Mouse (Mus musculus) hindbrain, postnatal 0 days (tissue): ENCODE measurements around the gene Pibf1. TPM values are rescaled to one million over a fixed set of nuclear protein-coding genes. Genes with fewer than 3 reads are reported as not detected.

ENCODE experiments used
- ATAC-seq: fragments of 200-750 bp; cut with Nextera tagmentation; 2 replicates; pipeline ENCODE4 v1.8.0; 2017; ENCODE audit warnings: mild to moderate bottlenecking, moderate TSS enrichment, moderate library complexity
- DNase-seq: peaks from one replicate; pipeline ENCODE4 v3.0.0-alpha.2; 2015; ENCODE audit warnings: low spot score
- H3K27ac ChIP-seq: fragments of 300-500 bp; sonication (generic); 2 replicates; pipeline ENCODE4 v1.5.1; 2014; ENCODE audit warnings: mild to moderate bottlenecking
- H3K27me3 ChIP-seq: fragments of 300-500 bp; sonication (generic); 2 replicates; pipeline ENCODE4 v1.6.1; 2014; ENCODE audit warnings: low read length, mixed read lengths; ENCODE audit not compliant: insufficient read depth
- H3K36me3 ChIP-seq: fragments of 300-500 bp; sonication (generic); 2 replicates; pipeline ENCODE4 v1.6.1; 2014; ENCODE audit warnings: low read length, mixed read lengths; ENCODE audit not compliant: insufficient read depth
- H3K4me1 ChIP-seq: fragments of 300-500 bp; sonication (generic); 2 replicates; pipeline ENCODE4 v1.6.1; 2014; ENCODE audit warnings: antibody characterized with exemption, low read length, mixed read lengths; ENCODE audit not compliant: insufficient read depth
- H3K4me2 ChIP-seq: fragments of 300-500 bp; sonication (generic); 2 replicates; pipeline ENCODE4 v1.6.1; 2014; ENCODE audit warnings: low read depth, mild to moderate bottlenecking, low read length, moderate library complexity, mixed read lengths
- H3K4me3 ChIP-seq: fragments of 300-500 bp; sonication (generic); 2 replicates; pipeline ENCODE4 v1.5.1; 2014; ENCODE audit warnings: low read length
- H3K9ac ChIP-seq: fragments of 300-500 bp; sonication (generic); replicated peaks from 2 replicates; pipeline ENCODE4 v1.6.1; 2014; ENCODE audit warnings: mild to moderate bottlenecking, low read length, moderate library complexity, mixed read lengths
- H3K9me3 ChIP-seq: fragments of 300-500 bp; sonication (generic); 2 replicates; pipeline ENCODE4 v1.6.1; 2016; ENCODE audit warnings: low read length, mixed read lengths
- CTCF ChIP-seq: IDR thresholded peaks from 2 replicates; pipeline ENCODE4 v1.5.1; 2016; ENCODE audit warnings: antibody characterized with exemption, control low read depth, low read depth
- WGBS: fragments of 180-500 bp; shearing (Covaris S2); extraction: QIAGEN DNeasy Blood & Tissue Kit; methylation state at CpG from one replicate; pipeline ENCODE4 v1.1.7; 2014; 5-methylcytosine and 5-hydroxymethylcytosine counted together
- polyA plus RNA-seq: library from polyadenylated mRNA; unstranded; fragments of >200 nt; fragmentation: Nextera tagmentation; extraction: Ambion mirVana; gene quantifications from 2 replicates; pipeline ENCODE4 v1.2.1, GENCODE M21; 2015
- total RNA-seq: library from RNA; depleted of rRNA; stranded (reverse); fragments of >200 nt; gene quantifications from 2 replicates; pipeline ENCODE4 v1.2.3, GENCODE M21; 2014

Pibf1 gene
- total and polyA plus RNA-seq, 2 experiments from 2014 or later, result 10.1 to 13.4 TPM

DNA sequence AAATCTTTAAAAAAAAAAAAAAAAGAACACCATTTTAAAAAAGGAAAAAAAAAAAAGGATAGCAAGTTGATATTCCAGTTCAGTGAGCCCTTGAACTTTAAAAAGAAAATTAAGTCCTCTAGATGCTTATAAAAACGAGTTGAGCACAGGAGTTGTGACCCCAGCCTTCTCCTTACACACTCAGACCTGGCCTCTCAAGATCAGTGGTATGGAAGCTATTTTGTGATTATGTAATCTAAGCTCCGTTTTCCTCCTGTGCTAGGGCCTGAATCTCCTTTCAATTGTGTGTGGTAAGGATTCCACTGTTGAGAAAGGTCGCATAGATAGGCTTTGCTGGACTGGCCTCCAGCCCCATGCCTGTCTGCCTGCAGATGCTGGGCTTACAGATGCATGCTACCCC lies 145.3 kb downstream of the Pibf1 start:
- Histone ChIP-seq H3K9ac (no peak overlapping the region), H3K36me3 (peaks cover 4% of the 10 kb centered on the region; the same call in 1 of the 2 replicates), H3K27me3 (no peaks in the 10 kb centered on the region), H3K4me2 (no peak overlapping the region), H3K4me1 (no peaks in the 10 kb centered on the region), H3K27ac (no peak overlapping the region), H3K4me3 (no peak overlapping the region), H3K9me3 (no peaks in the 10 kb centered on the region)
- ATAC-seq, result no peak
- no peak for TF ChIP-seq CTCF
- 78% methylated on average over 3 of the region's 3 CpGs for WGBS
- no peak for DNase-seq

DNA sequence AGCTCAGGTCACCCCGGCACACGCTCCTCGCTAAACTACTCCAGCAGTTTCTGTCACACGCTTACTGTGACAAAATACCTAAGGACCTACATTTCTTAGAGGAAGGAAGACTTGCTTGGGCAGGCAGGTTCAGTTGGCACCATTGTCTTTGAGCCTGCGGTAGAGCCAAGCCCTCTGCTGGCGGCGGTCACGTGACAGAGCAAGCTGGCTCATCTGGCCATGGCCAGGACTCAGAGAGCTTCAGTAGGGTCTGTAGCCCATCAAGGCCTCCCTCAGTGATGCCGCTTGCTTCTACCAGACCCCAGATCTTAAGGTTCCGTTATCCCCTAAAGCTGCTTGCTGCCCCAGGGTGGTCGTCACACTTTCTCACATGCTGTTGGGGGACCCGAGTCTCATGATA lies 162.8 kb downstream of the Pibf1 start:
- DNase-seq, result no peak
- no peak overlapping the region for H3K4me2 ChIP-seq
- ATAC-seq, result no peak
- WGBS, result 94% methylated on average over 12 of the region's 12 CpGs
- no peaks in the 10 kb centered on the region for H3K9me3 ChIP-seq
- H3K27ac ChIP-seq, result no peak overlapping the region
- H3K4me3 ChIP-seq, result no peak overlapping the region
- TF ChIP-seq CTCF, result no peak
- no peaks in the 10 kb centered on the region for H3K27me3 ChIP-seq
- no peak overlapping the region for H3K9ac ChIP-seq
- peaks cover under 1% of the 10 kb centered on the region; the same call in 1 of the 2 replicates for H3K36me3 ChIP-seq
- H3K4me1 ChIP-seq, result no peaks in the 10 kb centered on the region

DNA sequence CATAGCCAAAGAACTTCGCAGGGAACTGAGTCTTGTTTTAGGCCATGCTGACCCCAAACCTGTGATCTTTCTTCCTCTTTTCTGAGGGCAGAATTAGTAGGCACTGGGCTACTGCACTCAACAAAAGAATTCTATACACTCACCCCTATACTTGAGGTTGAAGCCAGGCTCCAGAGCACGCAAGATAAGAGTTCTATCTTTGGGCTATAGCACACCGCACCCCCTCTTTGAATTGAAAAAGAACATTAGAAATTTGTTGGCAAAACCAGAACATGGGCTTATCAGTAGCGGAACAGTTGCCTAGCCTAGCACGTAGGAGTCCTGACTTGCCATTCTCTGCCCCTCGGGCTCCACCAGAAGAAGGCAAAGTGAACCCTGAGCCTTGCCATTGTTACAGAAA lies 164.6 kb downstream of the Pibf1 start:
- TF ChIP-seq CTCF, result no peak
- H3K9me3 ChIP-seq, result no peaks in the 10 kb centered on the region
- WGBS, result 97% methylated on average over 6 of the region's 6 CpGs
- H3K27ac ChIP-seq, result no peak overlapping the region
- H3K4me1 ChIP-seq, result no peaks in the 10 kb centered on the region
- no peak for ATAC-seq
- no peaks in the 10 kb centered on the region for H3K27me3 ChIP-seq
- H3K36me3 ChIP-seq, result no peaks in the 10 kb centered on the region
- H3K4me2 ChIP-seq, result no peak overlapping the region
- H3K9ac ChIP-seq, result no peak overlapping the region
- DNase-seq, result no peak
- no peak overlapping the region for H3K4me3 ChIP-seq

DNA sequence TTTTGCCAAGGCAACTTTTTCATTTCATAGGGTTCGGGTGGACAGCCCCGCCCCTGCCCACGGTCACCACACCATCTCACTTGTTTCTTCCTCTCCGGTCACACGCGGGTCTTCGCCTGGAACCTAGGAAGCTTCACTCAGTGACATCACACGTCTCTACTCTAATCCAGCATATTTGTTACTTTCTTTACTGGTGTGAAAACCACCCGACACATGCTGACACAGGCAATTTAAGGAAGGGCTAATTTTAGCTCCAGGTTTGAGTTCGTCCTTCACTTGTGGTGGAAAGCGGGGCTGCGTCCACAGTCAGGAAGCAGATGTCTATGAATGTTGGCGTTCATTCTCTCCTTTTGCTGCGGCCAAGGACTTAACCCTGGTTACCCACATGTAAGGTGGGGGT lies 166.6 kb downstream of the Pibf1 start:
- Histone ChIP-seq H3K27ac (no peak overlapping the region), H3K36me3 (no peaks in the 10 kb centered on the region), H3K9me3 (no peaks in the 10 kb centered on the region), H3K27me3 (no peaks in the 10 kb centered on the region), H3K4me3 (no peak overlapping the region), H3K4me1 (no peaks in the 10 kb centered on the region), H3K4me2 (no peak overlapping the region), H3K9ac (no peak overlapping the region)
- ATAC-seq (no peak), DNase-seq (no peak)
- no peak for TF ChIP-seq CTCF
- WGBS, result 94% methylated on average over 14 of the region's 14 CpGs

DNA sequence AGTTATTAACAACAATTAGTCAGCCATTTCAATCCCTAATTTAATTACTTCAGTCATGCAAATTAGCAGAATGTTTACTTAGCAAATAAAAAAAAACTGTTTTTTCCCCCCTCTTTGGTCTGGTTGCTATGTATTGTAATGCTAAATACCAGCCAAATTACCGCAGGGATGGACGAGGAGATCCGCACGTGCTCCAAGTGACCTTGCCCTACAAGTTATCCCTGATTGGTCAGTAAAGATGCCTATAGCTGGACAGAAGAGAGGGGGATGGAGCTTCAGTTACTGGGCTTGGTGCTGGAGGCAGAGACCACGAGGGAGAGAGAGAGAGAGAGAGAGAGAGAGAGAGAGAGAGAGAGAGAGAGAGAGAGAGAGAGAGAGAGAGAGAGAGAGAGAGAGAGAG lies 167.5 kb downstream of the Pibf1 start:
- H3K4me1 ChIP-seq, result no peaks in the 10 kb centered on the region
- no peaks in the 10 kb centered on the region for H3K27me3 ChIP-seq
- H3K4me3 ChIP-seq, result no peak overlapping the region
- H3K9me3 ChIP-seq, result no peaks in the 10 kb centered on the region
- ATAC-seq (no peak), DNase-seq (no peak)
- no peak for TF ChIP-seq CTCF
- H3K27ac ChIP-seq, result no peak overlapping the region
- no peaks in the 10 kb centered on the region for H3K36me3 ChIP-seq
- H3K9ac ChIP-seq, result no peak overlapping the region
- WGBS, result 40% methylated on average over 5 of the region's 5 CpGs
- H3K4me2 ChIP-seq, result no peak overlapping the region

DNA sequence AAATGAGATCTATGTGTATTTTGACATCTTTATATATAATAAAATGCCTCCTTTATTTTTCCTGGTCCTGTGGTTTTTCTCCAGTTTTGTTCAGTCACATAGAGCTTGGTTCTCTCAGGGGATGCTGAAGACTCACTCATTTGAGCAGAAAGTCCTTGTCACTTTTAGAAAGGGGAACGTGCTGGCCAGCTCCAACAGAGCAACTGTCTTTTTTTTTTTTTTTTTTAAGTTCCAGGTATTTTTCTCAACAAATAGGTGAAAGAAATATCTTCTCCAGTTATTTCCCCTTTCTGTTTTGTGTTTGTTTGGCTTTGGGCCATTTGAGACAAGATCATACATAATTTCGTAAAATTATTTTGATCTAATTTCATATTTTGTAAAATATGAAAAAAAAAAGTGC lies 174.8 kb downstream of the Pibf1 start:
- 68% methylated on average over 2 of the region's 2 CpGs for WGBS
- TF ChIP-seq CTCF, result no peak
- ATAC-seq, result no peak

DNA sequence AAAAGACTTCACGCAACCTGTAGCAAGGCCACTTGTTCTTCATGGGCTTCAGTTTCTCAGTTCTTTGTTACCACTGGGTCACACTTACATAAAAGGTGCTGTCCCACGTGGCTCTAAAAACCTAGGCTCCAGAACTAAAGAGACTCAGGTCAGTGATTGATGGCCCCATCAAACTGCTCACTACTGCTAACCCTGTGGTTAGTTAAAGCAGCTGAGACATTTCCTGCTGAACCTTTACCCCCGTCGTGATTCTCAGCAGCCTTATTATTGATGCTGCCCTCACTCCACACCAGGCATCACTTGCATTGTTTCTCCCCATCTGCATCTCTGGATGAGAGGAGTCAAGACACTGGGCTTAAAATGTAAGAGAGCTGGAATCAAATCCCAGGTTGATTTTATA lies 176.6 kb downstream of the Pibf1 start:
- no peak for TF ChIP-seq CTCF
- 34% methylated on average over 4 of the region's 4 CpGs for WGBS
- no peak for ATAC-seq

More for the DNA sequence above, 174.8 kb downstream of the Pibf1 start:
- Histone ChIP-seq H3K27me3 (no peaks in the 10 kb centered on the region), H3K4me1 (no peaks in the 10 kb centered on the region), H3K27ac (no peak overlapping the region), H3K9ac (no peak overlapping the region), H3K9me3 (no peaks in the 10 kb centered on the region), H3K4me2 (no peak overlapping the region), H3K36me3 (no peaks in the 10 kb centered on the region), H3K4me3 (no peak overlapping the region)
- no peak for DNase-seq

DNA sequence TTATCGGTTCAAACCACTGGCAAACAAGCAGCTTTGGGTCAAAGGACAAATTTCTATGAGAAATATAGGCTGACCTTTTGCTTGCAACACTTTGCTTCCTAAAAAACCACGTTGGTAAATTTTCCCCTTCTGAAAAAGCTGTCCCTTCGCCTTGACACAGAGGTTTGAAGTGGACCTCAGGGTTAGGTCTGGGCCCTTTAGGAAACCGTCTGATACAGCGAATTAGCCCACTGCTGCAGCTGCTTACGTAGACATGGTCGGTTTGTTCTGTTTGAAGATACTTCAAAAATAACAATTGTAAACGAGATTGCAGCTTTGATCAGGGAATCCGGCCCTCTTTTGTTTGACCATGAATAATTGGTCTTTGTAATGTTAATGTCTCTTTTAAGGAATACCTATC lies 179.1 kb downstream of the Pibf1 start:
- Histone ChIP-seq H3K36me3 (no peaks in the 10 kb centered on the region), H3K9ac (no peak overlapping the region), H3K4me1 (no peaks in the 10 kb centered on the region), H3K9me3 (no peaks in the 10 kb centered on the region), H3K27ac (no peak overlapping the region), H3K4me2 (no peak overlapping the region), H3K4me3 (no peak overlapping the region), H3K27me3 (no peaks in the 10 kb centered on the region)
- ATAC-seq (no peak), DNase-seq (no peak)
- no peak for TF ChIP-seq CTCF
- 25% methylated on average over 9 of the region's 9 CpGs for WGBS

More for the DNA sequence above, 176.6 kb downstream of the Pibf1 start:
- Histone ChIP-seq H3K9me3 (no peaks in the 10 kb centered on the region), H3K27ac (no peak overlapping the region), H3K4me2 (no peak overlapping the region), H3K36me3 (no peaks in the 10 kb centered on the region), H3K4me1 (no peaks in the 10 kb centered on the region), H3K27me3 (no peaks in the 10 kb centered on the region), H3K9ac (no peak overlapping the region), H3K4me3 (no peak overlapping the region)
- DNase-seq, result no peak
